Mouse (Mus musculus): ENCODE results near the gene Kalrn. TPM values are rescaled to one million over a fixed set of nuclear protein-coding genes. Genes with fewer than 3 reads are reported as not detected.

The Kalrn gene
- polyA plus RNA-seq, 1 experiment from 2014 or later = 19.3 TPM

DNA sequence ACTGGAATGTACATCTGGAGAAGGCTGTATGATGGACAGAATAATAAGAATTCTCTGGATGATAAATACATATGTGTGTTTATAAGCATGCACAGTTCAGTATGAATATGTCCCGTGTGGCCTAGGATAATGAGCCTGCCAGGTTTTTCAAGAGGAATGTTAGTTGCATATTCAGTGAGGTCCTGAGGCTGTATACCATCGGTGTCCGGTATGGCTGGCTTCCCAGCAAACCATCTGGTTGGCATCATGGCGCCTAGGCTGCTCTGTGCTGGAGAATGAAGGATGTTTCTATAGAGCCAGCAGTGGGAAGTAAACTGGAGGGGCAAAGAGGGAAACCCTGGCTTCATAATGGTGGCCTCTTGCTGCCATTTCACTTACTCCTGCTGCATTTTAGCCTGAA is 510.0 kb downstream of the Kalrn start:
- ATAC-seq (ENCODE audit: insufficient read depth, low FRiP score, low read depth) = no peak
- no peak overlapping the region for H3K27ac ChIP-seq
- no peaks in the 10 kb centered on the region for H3K27me3 ChIP-seq (replicated peaks)
- no peaks in the 10 kb centered on the region for H3K36me3 ChIP-seq
- H3K9ac ChIP-seq = no peak overlapping the region
- no peak overlapping the region for H3K4me3 ChIP-seq (replicated peaks)
- H3K4me1 ChIP-seq = peaks cover 2% of the 10 kb centered on the region; the same call in 1 of the 2 replicates
- no peaks in the 10 kb centered on the region for H3K9me3 ChIP-seq
- WGBS = 71% methylated on average over 4 of the region's 4 CpGs
- H3K4me2 ChIP-seq = no peak overlapping the region

DNA sequence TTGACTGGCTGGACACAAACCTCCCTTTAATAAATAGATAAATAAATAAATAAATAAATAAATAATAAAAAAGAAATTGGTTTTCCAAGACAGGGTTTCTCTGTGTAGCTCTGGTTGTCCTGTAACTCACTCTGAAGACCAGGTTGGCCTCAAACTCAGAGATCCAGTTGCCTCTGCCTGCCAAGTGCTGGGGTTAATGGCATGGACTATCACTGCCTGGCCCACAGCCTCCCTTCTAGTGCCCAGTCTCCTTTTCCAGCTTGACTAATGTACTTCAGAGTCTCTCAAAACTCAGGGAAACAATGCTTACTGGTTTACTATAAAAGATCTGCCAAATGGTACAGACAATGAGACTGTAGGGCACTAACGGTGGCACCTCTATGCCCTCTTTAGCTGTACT is 511.7 kb downstream of the Kalrn start:
- H3K27me3 ChIP-seq (replicated peaks) = no peaks in the 10 kb centered on the region
- WGBS = 91% methylated on average over 1 of the region's 1 CpGs
- no peaks in the 10 kb centered on the region for H3K36me3 ChIP-seq
- H3K27ac ChIP-seq = no peak overlapping the region
- no peaks in the 10 kb centered on the region for H3K9me3 ChIP-seq
- ATAC-seq (ENCODE audit: insufficient read depth, low FRiP score, low read depth) = no peak
- H3K4me3 ChIP-seq (replicated peaks) = no peak overlapping the region
- no peaks in the 10 kb centered on the region; the same call in none of the 2 replicates for H3K4me1 ChIP-seq
- no peak overlapping the region for H3K9ac ChIP-seq
- H3K4me2 ChIP-seq = no peak overlapping the region

GRCm38 (mm10) chr16:34058611-34059010 is 514.7 kb downstream of the Kalrn start:
- no peak overlapping the region for H3K9ac ChIP-seq
- ATAC-seq (ENCODE audit: insufficient read depth, low FRiP score, low read depth) = no peak
- H3K9me3 ChIP-seq = no peaks in the 10 kb centered on the region
- WGBS = 43% methylated on average over 3 of the region's 3 CpGs
- H3K4me1 ChIP-seq = peaks cover 6% of the 10 kb centered on the region
- H3K27ac ChIP-seq = peak overlapping the region; percentile 22; the same call in 1 of the 2 replicates
- H3K4me2 ChIP-seq = no peak overlapping the region
- H3K27me3 ChIP-seq (replicated peaks) = no peaks in the 10 kb centered on the region
- no peaks in the 10 kb centered on the region for H3K36me3 ChIP-seq
- no peak overlapping the region for H3K4me3 ChIP-seq (replicated peaks)

DNA sequence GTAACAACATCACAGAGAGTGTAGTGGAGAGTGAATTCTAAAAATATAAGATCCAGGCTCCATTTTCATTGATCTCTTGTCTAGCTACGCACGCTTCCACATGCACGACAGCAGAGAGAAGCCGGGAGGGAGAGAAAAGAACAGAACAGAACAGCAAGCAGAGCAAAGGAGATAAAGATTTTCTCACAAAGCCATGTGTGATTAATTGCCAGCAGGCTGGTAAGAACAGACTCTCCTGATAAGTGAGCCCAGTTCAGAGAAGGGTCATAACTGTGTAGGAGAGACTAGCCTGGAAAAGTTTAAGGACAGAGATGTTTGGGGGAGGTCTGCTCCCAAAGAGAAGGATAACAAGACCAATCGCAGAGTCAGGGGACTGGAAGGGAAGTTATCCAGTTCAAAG is 515.9 kb downstream of the Kalrn start:
- WGBS = 41% methylated on average over 5 of the region's 5 CpGs
- ATAC-seq (ENCODE audit: insufficient read depth, low FRiP score, low read depth) = peak; percentile 39; the same call in 1 of the 2 replicates
- H3K4me1 ChIP-seq = peaks cover 6% of the 10 kb centered on the region
- no peak overlapping the region; the same call in 1 of the 2 replicates for H3K27ac ChIP-seq
- no peak overlapping the region for H3K9ac ChIP-seq
- H3K9me3 ChIP-seq = no peaks in the 10 kb centered on the region
- H3K4me3 ChIP-seq (replicated peaks) = no peak overlapping the region
- H3K4me2 ChIP-seq = no peak overlapping the region
- H3K36me3 ChIP-seq = no peaks in the 10 kb centered on the region
- H3K27me3 ChIP-seq (replicated peaks) = no peaks in the 10 kb centered on the region

- H3K27ac ChIP-seq = no peak overlapping the region
- WGBS = 43% methylated on average over 10 of the region's 10 CpGs
- no peak overlapping the region for H3K9ac ChIP-seq
- H3K4me2 ChIP-seq = no peak overlapping the region
- H3K9me3 ChIP-seq = no peaks in the 10 kb centered on the region
- no peak for ATAC-seq (ENCODE audit: insufficient read depth, low FRiP score, low read depth)
- no peaks in the 10 kb centered on the region for H3K27me3 ChIP-seq (replicated peaks)
- H3K36me3 ChIP-seq = 0 out of 2 replicates have a peak, but pooled peaks cover 2% of the 10 kb centered on the region
- H3K4me3 ChIP-seq (replicated peaks) = no peak overlapping the region
- peaks cover 6% of the 10 kb centered on the region for H3K4me1 ChIP-seq
These were observed 516.8 kb downstream of the Kalrn start for GRCm38 (mm10) chr16:34056418-34057111.

DNA sequence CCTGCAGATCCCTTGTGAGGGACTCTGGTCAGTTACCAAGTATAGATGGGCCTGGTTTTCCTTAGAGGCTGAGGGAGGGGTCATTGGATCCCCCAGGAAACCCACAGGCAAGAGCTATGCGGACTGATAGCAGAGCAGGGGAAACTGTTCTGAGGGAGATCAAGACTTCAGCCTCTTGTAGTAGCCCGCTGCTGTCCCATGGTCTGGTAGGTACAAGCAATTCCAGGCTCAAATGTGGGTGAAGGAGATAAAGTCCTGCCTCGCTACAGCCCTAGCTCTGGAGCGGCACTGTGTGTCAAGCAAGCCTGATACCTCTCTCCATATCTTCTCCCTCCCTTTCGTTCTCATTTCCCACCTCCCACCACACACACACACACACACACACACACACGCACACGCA is 523.2 kb downstream of the Kalrn start:
- H3K4me1 ChIP-seq = no peaks in the 10 kb centered on the region
- 0 out of 2 replicates have a peak, but pooled peaks cover 2% of the 10 kb centered on the region for H3K36me3 ChIP-seq
- no peak overlapping the region for H3K4me2 ChIP-seq
- 86% methylated on average over 7 of the region's 7 CpGs for WGBS
- H3K9me3 ChIP-seq = no peaks in the 10 kb centered on the region
- no peak overlapping the region for H3K9ac ChIP-seq
- peak; percentile 79 for ATAC-seq (ENCODE audit: insufficient read depth, low FRiP score, low read depth)
- no peak overlapping the region for H3K27ac ChIP-seq
- H3K27me3 ChIP-seq (replicated peaks) = no peaks in the 10 kb centered on the region
- no peak overlapping the region for H3K4me3 ChIP-seq (replicated peaks)

- Histone ChIP-seq H3K27me3 (replicated peaks) (no peaks in the 10 kb centered on the region), H3K27ac (no peak overlapping the region), H3K36me3 (0 out of 2 replicates have a peak, but pooled peaks cover 2% of the 10 kb centered on the region), H3K4me3 (replicated peaks) (no peak overlapping the region), H3K9me3 (no peaks in the 10 kb centered on the region), H3K4me1 (0 out of 2 replicates have a peak, but pooled peaks cover 3% of the 10 kb centered on the region), H3K9ac (no peak overlapping the region), H3K4me2 (no peak overlapping the region)
- no peak for ATAC-seq (ENCODE audit: insufficient read depth, low FRiP score, low read depth)
- 88% methylated on average over 12 of the region's 12 CpGs for WGBS
These were observed 524.0 kb downstream of the Kalrn start for GRCm38 (mm10) chr16:34049361-34049760.

DNA sequence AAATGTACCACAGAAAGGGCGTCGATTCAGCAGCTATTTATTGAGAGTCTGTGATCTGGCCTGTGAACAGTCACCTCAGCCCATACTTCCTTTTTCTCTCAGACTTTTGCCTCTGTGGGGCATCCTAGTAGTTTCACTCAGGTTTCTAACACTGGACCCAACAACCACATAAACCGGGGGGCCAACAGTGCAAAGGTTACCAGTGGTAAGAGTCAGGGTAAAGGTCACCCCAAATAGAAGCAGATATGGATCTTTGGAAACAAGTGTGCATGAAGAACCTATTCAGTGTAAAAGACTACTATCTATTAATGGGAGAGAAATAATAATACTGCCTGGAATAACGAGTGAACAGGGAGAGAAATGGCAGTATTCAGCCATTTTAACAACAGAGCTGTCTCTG is 525.1 kb downstream of the Kalrn start:
- Histone ChIP-seq H3K4me2 (no peak overlapping the region), H3K4me1 (0 out of 2 replicates have a peak, but pooled peaks cover 3% of the 10 kb centered on the region), H3K9me3 (no peaks in the 10 kb centered on the region), H3K4me3 (replicated peaks) (no peak overlapping the region), H3K9ac (no peak overlapping the region), H3K36me3 (0 out of 2 replicates have a peak, but pooled peaks cover 2% of the 10 kb centered on the region), H3K27ac (no peak overlapping the region), H3K27me3 (replicated peaks) (no peaks in the 10 kb centered on the region)
- WGBS = 84% methylated on average over 4 of the region's 4 CpGs
- ATAC-seq (ENCODE audit: insufficient read depth, low FRiP score, low read depth) = no peak

GRCm38 (mm10) chr16:34047543-34047942 is 525.8 kb downstream of the Kalrn start:
- Histone ChIP-seq H3K9me3 (no peaks in the 10 kb centered on the region), H3K4me3 (replicated peaks) (no peak overlapping the region), H3K4me1 (0 out of 2 replicates have a peak, but pooled peaks cover 3% of the 10 kb centered on the region), H3K27ac (no peak overlapping the region), H3K9ac (no peak overlapping the region), H3K27me3 (replicated peaks) (no peaks in the 10 kb centered on the region), H3K36me3 (0 out of 2 replicates have a peak, but pooled peaks cover 2% of the 10 kb centered on the region), H3K4me2 (no peak overlapping the region)
- 55% methylated on average over 7 of the region's 7 CpGs for WGBS
- no peak for ATAC-seq (ENCODE audit: insufficient read depth, low FRiP score, low read depth)

DNA sequence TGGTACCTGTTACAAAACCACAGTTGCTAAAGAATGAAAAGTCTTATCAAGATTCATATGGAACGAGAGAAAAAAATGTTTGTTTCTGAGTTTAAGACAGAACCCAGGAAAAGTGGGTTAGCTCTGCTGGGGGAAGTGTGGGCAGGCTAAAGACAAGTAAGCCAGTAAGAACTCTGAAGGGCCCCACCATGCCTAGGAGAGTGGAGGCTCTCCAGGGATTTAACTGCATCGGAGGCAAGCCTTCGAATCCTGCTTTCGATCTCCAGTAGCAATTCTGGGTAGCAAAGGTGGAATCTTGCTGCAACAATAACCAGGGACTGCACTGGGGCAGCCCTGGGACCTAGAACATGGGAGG is 526.3 kb downstream of the Kalrn start:
- Histone ChIP-seq H3K9me3 (no peaks in the 10 kb centered on the region), H3K36me3 (no peaks in the 10 kb centered on the region), H3K4me3 (replicated peaks) (no peak overlapping the region), H3K4me1 (0 out of 2 replicates have a peak, but pooled peaks cover 3% of the 10 kb centered on the region), H3K27me3 (replicated peaks) (no peaks in the 10 kb centered on the region), H3K9ac (no peak overlapping the region), H3K4me2 (no peak overlapping the region), H3K27ac (no peak overlapping the region)
- 64% methylated on average over 4 of the region's 4 CpGs for WGBS
- no peak for ATAC-seq (ENCODE audit: insufficient read depth, low FRiP score, low read depth)

DNA sequence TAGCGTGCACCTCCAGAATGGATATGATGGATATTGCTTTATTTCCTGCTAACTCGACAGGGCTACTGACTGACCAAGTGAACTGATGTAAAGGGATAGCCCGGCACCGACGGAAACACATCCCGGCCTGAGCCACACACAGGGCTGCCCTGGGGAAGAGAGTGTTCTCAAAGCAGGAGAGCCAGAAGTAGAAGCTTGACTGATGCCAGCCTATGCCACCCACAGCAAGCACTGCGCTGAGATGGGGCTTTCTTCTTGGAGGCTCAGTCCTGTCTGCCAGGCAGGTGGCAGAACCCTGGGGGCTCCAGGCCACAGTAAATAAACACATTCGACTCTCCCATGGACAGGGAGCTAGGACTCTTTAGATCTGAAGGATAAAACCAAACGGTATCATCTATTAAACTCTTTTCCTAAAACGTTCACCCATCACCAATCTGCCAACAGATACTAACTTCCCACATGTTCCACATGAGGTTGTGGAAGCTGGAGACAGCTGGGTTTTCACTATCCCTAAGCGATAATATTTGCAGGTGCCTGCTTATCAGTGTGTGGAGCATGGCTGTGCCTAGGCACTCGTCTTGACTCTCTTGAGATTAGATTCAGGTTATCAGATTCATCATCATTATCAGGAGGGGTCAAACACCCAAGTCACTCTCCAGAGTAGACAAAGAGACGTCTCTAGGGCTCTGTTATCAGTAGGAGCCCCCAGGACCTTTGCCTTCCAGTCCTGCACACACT is 526.9 kb downstream of the Kalrn start:
- H3K4me3 ChIP-seq (replicated peaks) = no peak overlapping the region
- ATAC-seq (ENCODE audit: insufficient read depth, low FRiP score, low read depth) = no peak
- no peak overlapping the region for H3K27ac ChIP-seq
- H3K9me3 ChIP-seq = no peaks in the 10 kb centered on the region
- H3K4me1 ChIP-seq = 0 out of 2 replicates have a peak, but pooled peaks cover 3% of the 10 kb centered on the region
- no peak overlapping the region for H3K9ac ChIP-seq
- 59% methylated on average over 13 of the region's 13 CpGs for WGBS
- no peaks in the 10 kb centered on the region for H3K27me3 ChIP-seq (replicated peaks)
- no peaks in the 10 kb centered on the region for H3K36me3 ChIP-seq
- H3K4me2 ChIP-seq = no peak overlapping the region

- Histone ChIP-seq H3K27ac (no peak overlapping the region), H3K4me3 (replicated peaks) (no peak overlapping the region), H3K9ac (no peak overlapping the region), H3K4me1 (0 out of 2 replicates have a peak, but pooled peaks cover 5% of the 10 kb centered on the region), H3K4me2 (no peak overlapping the region), H3K9me3 (no peaks in the 10 kb centered on the region), H3K36me3 (no peaks in the 10 kb centered on the region), H3K27me3 (replicated peaks) (no peaks in the 10 kb centered on the region)
- whole genome bisulfite sequencing = 73% methylated on average over 8 of the region's 8 CpGs
- peak; percentile 64; the same call in 1 of the 2 replicates for ATAC-seq (ENCODE audit: insufficient read depth, low FRiP score, low read depth)
These were observed 528.8 kb downstream of the Kalrn start for GRCm38 (mm10) chr16:34044539-34044938.

Measured in stomach, embryonic 15.5 days (tissue).